Mouse (Mus musculus) retina, embryonic 14.5 days (tissue): Measurements from ENCODE around the gene Prkaa1.
"Not testable (repeated sequence)": the region's sequence is repeated elsewhere in the genome, so short reads cannot be mapped to it uniquely, and the experiment has no call there.

Experiments used
- DNase-seq: peaks from one replicate; pipeline ENCODE4 v3.0.0-alpha.2; 2015; ENCODE audit warnings: low spot score

The Prkaa1 gene

GRCm38 (mm10) chr15:5165121-5165773 lies 21.6 kb downstream of the Prkaa1 start:
- DNase-seq = no peak

- DNase-seq = no peak
Observed at GRCm38 (mm10) chr15:5173217-5173820, 29.7 kb downstream of the Prkaa1 start.

GRCm38 (mm10) chr15:5184668-5185330 lies 41.1 kb downstream of the Prkaa1 start:
- DNase-seq = no peak

- peak; percentile 79 for DNase-seq
Observed at GRCm38 (mm10) chr15:5185366-5186292, 42.0 kb downstream of the Prkaa1 start, which contains the start of gene Ttc33. TSS of gene Ttc33 (plus strand) at chr15:5185525.

- peak; percentile 13 for DNase-seq
Observed at GRCm38 (mm10) chr15:5186293-5186675, 42.6 kb downstream of the Prkaa1 start.

GRCm38 (mm10) chr15:5187116-5187515 lies 43.5 kb downstream of the Prkaa1 start:
- DNase-seq = no peak

GRCm38 (mm10) chr15:5188029-5188428 lies 44.4 kb downstream of the Prkaa1 start:
- DNase-seq = no peak

- DNase-seq = no peak
Observed at GRCm38 (mm10) chr15:5189504-5190093, 45.9 kb downstream of the Prkaa1 start.

GRCm38 (mm10) chr15:5193833-5194232 lies 50.2 kb downstream of the Prkaa1 start:
- peak; percentile 20 for DNase-seq

GRCm38 (mm10) chr15:5194446-5194845 lies 50.8 kb downstream of the Prkaa1 start:
- no peak for DNase-seq

GRCm38 (mm10) chr15:5194931-5195330 lies 51.3 kb downstream of the Prkaa1 start:
- DNase-seq = no peak

GRCm38 (mm10) chr15:5195987-5196514 lies 52.4 kb downstream of the Prkaa1 start:
- DNase-seq = no peak

GRCm38 (mm10) chr15:5196691-5197090 lies 53.0 kb downstream of the Prkaa1 start:
- DNase-seq = no peak

- no peak for DNase-seq
Observed at GRCm38 (mm10) chr15:5205222-5205621, 61.6 kb downstream of the Prkaa1 start.

GRCm38 (mm10) chr15:5209116-5209515 lies 65.5 kb downstream of the Prkaa1 start:
- DNase-seq = no peak

- no peak for DNase-seq
Observed at GRCm38 (mm10) chr15:5220491-5220890, 76.8 kb downstream of the Prkaa1 start.

- not testable (repeated sequence) for DNase-seq
Observed at GRCm38 (mm10) chr15:5230746-5231145, 87.1 kb downstream of the Prkaa1 start.
